Mouse (Mus musculus) cerebellum, adult 9-10 months (tissue): ENCODE results near the gene Por.

ENCODE experiments used
- DNase-seq: peaks from one replicate; pipeline ENCODE4 v3.0.0; 2022

Por gene

DNA sequence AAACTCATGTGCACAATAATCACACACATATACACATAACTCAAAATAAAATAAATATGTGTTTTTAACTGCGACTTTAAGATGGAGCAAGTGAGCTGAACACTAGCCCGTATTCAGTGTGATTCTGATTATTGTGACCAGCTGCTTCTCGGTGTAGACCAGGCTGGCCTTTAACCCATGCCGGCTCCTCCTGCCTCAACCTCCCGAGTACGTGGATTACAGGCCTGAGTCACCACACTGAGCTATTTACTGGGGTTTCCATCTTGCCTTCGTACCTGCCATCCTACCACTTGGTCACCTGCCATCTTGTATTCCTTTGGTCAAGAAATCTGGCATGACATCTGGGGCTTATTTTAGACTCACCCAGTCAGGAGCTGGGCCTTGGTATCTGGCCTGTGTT is 33.6 kb downstream of the Por start:
- DNase-seq, result no peak

DNA sequence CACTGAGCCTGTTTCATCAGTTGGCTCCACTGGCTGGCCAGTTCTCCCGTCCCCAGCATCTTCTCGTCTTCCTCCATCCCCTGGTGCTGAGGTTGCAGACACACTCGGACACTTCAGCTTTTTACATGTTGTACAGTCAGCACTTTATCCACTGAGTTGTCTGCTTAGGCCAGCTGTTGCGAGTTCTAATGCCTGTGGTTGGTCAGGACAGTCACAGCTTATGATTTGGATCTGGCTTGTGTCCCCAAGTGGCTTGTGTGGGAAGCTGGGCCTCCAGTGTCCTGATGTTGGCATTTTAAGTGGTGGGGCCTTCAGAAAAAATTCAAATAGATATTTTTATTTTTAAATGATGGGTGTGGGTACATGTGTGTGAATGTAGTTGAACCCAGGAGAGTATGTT is 35.5 kb downstream of the Por start:
- no peak for DNase-seq

DNA sequence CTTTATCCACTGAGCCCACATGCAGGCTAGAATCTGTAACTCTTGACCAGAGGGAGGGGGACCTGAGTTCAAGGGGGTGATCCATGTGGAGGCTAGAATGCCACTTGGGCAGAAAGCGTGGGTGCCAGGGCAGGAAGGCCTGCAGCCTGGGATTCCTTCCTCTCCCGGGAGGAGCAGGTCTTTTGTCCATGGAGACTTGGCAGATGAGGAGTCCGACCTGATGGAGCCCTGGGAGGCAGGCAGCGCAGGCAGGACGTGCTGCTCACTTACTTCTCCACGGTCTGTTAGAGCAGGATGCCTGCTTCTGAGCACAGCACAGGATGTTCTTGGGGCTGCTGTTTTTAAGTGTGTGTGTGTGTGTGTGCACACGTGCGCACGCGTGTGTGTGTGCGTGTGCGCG is 37.2 kb downstream of the Por start:
- DNase-seq, result no peak

DNA sequence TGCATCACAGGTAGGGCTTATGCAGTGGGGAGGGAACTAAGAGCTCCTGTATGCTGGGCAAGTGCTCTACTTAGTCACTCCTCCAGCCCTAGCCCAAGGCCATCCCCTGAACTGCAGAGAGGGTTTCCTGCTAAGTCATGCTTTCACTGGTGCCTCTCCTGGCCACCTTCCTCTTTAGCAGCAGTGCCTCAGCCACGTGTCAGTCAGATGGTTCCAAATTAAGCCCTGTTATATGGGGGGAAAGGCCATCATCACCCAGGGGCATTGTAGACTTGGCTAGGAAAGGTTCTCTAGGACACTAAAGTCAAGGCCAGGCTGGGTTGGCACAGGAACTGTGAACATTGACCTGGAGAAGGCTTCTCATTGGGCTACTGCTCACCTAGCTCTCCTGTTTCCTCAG is 38.0 kb downstream of the Por start:
- DNase-seq, result no peak

DNA sequence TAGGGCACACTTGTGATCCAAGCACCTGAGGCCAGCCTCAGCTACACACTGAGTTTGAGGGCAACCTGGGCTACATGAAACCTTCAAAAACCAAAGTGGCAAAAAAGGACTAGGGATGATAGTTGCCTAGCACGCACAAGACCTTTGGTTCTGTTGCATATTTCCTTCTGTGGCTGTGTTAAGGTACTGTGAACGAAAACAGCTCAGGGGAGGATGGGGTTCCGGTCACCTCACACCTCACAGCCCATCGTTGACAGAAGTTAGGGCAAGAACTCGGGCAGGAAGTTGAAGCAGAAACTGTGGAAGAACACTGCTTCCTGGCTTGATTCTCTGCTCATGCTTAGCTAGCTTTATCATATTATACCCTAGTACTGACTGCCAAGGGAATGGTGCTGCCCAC is 39.9 kb downstream of the Por start:
- no peak for DNase-seq

DNA sequence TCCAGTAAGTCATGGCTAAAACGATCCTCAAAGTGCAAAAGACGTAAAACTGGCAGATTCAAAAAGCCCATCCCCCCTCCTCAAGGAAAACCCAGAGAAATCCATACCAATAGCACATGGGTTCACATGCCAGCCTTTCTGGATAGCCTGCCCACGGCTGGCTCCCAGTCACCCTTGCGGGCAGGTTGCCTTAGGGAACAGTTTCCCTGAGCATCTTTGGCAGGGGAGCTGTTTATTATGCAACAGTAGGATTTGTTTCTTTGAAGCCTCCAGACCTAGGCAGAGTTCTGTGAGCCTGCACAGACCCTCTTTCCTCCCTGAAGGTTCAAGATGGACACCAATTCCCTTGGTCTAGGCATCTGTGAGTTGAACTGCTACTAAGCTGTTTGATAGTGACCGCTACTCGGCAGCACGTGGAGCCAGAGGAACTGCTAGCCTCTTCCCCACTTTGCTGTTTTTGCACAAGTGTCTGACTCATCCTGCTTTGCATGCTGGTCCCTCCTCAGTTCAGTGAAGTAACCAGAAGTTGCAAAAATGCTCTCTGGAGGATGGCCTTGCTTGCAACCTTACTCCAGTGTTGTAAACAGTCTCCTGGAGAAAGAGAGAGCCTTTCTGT is 40.9 kb downstream of the Por start:
- no peak for DNase-seq

DNA sequence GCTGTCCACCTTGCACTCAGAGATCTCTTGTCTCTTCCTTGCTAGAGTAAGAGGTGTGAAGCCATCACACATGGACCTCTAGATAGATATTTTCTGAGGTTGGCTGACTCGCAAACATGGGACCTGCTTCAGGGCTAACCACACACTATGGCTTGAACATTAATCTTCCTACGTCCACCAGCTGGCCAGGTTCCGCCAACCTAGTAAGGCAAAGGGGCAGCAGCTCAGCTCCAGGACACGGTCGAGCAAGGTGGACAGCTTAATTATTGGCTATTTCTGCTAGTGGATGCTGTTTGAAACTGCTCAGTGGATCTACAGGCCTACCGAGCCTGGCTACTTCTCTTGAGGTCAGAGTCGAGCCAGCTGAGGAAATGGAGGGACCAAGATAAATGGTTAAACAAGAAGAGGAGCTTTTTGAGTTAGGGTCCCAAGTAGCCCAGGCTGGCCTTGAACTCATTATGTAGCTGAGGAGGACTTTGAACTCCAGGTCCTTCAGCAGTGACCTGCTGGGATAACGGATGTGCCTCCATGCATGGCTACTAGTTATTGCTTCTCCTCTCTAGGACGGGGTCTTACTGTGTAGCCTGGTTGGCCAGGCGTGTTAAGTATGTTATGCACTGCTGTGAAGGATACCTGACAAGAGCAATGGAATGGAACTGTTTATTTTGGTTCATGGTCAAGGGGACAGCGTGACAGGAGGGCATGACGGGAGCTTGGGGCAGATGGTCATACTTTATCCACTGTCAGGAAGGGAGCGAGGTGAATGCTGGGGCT is 41.9 kb downstream of the Por start:
- no peak for DNase-seq

DNA sequence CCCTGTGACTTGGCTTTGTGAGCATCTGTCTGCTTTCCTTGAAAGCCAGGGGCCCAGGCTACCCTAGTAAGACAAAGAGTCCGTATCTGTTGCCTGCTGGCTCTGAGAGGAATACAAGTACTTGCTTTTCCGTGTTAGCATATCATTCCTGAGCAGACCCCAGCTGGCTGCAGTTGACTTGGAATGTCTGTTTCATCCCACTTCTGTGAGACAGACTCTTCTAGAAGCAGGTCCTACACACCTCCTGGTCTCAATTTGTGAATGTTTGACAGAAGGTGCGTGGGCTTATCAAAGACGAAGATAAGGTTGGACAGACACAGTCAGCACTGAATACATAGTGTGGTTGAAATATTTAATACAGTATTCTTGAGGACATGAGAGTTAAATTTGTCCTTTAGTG is 43.0 kb downstream of the Por start:
- DNase-seq, result no peak

DNA sequence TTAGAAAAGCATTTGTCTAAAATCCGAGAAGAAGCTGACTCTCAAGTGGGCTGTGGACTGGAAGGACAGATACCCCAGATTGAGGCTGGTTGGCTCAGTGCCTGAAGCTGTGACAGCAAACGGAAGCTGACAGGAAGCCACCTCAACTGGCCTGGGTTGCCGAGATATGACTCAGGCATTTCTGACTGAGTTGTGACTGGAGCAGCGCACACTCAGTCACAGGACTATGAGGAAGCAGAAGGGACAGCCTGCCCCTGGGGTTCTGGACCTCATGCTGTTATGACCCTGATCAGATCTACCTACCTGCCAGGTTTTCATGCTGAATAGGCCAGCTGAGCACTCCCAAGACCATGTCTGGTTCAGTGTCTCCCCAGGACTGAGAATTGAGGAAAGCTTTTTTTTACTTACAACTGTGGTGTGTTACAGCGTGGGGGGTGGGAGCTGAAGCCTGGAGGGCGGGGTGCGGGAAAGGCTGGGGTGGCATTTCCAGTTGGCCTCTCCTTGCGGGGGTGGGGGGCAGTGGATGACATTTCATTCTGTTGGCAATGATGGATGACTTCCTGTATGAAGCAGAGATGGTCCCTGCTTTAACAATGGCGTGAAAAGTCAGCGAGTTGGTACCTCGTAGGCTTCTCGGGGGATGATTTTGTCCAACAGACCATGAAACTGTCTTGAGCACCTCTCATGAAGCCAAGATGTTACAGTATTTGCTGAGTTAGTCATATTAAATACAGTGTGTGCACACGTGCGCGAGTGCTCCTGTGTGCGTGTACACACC is 43.8 kb downstream of the Por start:
- peak; percentile 51 for DNase-seq

DNA sequence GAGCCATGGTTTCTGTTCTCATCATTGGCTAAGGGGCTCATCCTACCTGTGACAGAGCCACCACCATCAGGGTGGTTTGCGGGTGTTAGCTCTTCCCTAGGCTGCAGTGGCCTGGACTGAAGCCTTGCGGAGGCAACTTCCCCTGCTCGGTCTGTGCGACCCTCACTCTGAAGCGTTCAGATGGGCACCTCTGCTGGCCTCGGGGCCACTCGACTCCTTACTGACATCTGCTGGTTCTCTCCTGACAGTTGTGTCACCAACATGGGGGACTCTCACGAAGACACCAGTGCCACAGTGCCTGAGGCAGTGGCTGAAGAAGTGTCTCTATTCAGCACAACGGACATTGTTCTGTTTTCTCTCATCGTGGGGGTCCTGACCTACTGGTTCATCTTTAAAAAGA is 45.8 kb downstream of the Por start:
- DNase-seq, result no peak

DNA sequence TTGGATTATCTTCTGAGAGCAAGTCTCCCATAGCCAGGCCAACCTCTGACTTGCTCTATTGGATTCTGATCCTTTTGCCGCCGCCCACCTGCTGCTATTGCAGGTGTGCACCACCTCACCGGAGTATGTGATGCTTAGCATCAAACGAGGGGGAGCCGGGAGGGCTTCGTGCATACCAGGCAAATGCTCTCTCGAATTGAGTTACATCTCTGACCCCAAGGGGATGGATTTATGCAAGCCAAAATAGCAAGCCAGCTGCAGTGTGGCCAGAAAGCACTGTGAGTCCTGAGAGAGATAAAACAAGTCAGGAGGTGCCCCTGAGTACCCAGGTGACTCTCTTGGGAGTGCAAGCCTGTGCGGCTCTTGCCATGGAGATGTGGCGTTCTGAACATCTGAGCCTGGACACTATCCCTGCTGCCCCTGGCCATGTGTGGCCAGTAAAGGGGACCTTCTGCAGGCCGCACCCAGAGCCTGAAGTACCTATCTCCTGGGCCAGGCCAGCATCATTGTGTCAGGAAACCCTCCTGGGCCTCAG is 49.8 kb downstream of the Por start:
- no peak for DNase-seq

DNA sequence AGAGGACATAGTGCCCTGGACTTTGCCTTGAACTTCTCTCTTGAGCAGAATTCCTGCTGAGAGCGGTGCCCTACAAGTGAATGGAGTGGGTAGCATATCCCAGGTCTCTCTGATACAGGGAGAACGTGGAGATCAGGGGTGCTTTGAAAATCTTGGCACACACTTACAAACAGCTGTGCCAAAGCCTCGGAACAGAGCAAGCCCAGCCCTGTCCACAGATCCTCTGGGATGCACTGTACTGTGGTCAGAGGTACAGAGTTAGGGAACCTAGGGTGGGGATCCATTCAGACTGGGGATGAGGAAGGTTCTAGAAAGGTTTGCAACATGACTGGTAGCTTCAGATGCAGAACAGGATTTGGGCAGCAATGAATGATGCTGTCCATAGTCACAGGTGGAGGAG is 50.3 kb downstream of the Por start:
- no peak for DNase-seq

DNA sequence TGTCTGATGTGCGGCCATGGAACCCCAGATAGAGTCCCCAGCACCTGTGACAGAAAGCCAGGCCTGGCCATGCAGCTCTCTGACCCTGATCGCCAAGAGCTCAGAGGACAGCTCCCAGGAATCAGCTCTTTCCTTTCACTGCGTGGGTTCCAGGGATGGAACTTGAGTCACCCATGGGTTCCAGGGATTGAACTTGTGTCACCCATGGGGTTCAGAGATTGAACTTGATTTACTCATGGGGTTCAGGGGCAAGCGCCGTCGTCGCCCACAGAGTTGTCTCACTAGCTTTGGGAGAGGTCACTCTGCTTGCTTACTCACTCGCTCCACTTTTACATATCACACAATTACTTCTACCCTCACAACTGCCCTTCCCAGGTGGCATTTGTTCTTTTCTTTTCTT is 51.2 kb downstream of the Por start:
- no peak for DNase-seq

DNA sequence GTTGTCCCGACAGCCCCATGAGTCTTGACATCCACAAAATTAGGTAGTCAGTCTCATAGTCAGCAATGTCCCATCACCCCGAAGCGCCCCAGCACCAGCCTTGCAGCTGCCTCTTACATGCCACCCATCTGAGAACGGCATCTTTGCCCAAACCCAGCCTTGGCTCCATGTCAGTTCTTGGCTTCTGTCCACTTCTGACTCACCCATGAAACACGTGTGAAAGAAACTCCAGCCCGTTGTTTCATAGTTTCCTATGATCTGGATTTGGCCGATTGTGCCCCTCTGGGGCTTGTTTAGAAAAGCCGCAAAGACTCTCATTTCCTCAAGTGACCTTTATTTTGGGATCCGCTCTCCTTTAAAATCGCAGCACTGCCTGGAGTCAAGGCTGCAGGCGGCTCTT is 52.3 kb downstream of the Por start:
- DNase-seq, result peak; percentile 51

DNA sequence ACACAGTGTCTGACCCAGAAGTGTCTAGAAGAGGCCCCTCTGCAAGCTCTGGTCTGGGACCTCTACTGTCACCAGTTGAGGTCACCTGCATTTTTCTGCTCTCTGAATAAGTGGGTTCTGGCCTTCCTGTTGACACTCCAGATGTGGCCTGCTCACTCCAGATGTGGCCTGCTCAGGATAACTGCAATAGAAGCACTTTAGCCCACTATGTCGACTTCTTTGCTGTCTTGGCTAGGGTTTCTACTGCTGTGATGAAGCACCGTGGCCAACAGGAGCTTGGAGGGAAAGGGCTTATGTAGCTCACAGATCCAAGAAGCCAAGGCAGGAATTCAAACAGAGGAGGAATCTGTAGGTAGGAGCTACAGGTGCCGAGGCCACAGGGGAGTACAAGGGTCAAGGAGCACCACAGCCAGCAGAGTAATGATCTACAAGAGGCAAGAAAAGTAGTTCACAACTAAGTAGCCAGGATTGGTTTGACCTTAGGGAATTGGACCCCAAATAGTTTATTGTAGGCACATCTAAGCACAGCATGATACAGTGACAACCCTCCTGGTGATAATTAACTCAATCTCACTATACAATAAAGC is 53.4 kb downstream of the Por start:
- DNase-seq, result no peak

DNA sequence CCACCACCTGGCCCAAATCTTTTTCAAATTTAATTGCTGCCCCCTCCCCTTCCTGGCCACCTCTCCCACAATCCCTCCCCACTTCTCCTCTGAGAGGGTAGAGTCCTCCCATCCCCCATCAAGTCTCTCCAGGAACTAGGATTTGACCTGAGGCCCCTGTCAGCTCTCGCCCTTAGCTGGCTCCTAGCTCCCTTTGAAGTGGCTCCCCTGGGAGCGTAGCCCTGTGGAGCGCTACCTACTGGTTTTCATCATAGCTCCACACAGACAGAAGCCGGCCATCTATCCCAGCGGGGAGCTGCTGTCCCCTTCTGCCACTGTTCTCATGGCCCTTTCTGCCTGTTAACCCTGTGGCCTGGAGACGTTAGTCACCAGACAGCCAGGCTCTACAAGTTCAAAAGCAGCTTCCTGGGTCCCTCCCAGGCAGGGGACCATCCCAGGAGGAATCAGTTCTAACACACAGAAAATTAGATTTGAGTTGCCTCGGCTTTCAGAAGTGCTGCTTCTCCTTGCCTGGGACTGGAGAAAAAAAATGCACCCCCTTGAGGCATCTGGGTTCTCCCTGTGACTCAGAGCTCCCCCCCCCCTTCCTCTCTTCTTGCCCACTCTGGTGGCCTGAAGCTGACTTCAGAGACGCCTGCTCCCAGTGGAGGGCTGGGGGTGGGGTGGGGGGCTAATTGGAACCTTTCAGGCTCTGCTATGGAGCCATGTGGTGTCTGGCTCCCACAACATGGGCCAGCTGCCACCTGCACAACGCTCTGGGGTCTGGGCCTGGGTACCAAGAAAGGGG is 54.9 kb downstream of the Por start:
- DNase-seq, result no peak

DNA sequence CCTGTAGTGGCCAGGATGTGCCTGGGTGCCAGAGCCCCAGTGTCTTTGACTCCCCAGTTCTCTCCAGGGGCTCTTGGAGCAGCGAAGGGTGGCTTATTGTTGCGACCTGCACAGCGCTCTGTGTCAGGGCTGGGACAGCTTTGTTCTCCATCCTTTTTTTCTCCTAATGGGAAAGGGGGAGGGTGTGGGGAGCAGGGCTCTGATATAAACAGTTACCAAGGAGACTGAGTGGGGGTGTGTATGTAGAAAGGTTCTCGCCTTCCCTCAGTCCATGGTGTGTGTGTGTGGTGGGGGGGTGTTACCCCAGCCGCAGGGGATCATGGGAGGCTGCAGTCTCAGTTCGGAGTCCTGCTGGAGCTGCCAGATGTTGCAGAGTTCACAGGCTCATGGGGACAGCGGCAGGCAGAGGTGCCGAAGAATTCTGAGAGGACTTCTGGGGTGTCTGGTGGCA is 55.6 kb downstream of the Por start:
- DNase-seq, result no peak

DNA sequence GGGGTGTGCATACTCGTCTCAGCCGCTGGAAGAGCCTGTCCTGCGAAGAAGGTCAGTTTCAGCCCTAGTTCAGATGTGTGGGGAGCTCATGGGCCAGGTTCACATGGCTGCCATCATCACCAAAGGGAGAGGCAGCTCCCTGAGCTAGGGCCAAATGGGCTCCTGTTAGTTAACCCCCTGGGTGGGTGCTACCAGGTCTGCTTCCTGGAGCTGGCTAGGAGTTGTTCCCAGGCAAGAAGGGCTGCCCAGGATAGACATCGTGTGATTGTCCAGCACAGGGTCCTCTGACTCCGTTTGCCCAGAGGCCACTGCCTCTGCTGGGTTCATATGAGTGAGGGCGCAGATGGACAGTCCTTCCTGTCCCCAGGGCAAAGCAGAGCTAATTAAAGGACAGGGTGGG is 56.2 kb downstream of the Por start:
- DNase-seq, result no peak

DNA sequence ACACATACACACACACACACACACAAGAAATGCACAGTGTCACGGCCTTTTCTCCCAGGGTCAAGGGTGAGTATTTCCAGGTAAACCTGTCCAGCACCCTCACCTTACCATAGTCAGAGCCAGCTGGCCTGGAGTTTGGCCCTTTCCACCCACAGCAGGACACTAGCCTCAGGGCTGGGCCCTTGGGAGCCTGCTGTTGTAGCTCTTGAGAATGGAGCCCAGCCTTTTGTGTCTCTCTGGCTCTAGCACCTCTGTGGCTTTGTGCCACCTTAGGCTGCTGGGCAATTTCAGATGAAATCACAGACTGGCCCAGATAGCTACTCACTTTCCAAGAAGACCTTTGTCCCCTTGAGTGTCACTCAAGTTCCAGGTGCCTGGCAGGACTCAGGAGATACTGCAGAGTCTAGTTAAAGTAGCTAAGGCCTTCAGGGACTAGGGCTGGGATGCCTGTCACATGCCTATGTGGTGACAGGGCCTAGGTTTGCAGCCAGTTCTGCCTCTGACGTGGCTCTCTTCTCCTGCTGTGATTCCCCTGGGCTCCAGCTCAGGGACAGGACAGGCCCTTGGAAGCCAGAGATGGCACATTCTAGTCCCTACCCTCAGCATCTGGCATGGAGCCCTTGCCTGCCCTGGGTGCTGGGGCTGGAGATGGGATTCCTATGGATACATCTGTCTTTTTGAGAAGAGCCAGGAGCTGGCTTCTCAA is 57.0 kb downstream of the Por start:
- no peak for DNase-seq

DNA sequence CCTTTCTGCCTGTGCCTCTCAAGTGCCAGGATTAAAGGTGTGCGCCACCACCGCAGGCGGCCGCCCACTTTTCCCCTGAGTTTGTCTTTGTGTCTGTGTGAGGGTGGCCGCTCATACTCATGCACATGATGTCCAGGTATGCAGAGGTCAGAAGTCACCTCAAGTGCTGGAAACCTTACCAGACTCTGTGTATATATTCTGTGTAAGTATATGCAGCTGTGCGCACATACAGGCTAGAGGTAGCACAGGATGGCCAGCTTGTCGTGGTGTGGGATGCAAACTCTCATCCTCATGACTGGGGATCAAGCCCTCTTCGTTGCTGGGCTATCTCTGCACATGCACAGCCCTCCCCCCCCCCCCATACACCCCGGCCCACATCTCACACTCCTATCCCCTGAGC is 58.0 kb downstream of the Por start:
- no peak for DNase-seq

DNA sequence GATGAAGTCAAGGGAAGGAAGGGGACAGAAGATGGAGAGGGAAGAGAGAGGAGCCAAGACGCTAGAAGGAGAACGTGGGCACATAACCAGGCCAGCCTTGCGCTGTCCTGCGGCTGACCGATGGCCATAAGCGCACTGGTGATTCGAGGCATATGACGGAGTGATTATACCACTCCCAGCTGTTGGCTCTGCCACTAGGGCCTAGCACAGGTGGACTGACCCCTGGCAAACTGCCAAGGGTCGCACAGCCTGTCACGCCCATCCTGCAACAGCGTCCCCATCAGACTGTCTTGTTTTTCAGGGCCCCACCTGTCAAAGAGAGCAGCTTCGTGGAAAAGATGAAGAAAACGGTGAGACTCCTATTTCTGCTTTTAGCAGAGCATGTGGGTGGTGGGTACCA is 58.5 kb downstream of the Por start:
- no peak for DNase-seq

DNA sequence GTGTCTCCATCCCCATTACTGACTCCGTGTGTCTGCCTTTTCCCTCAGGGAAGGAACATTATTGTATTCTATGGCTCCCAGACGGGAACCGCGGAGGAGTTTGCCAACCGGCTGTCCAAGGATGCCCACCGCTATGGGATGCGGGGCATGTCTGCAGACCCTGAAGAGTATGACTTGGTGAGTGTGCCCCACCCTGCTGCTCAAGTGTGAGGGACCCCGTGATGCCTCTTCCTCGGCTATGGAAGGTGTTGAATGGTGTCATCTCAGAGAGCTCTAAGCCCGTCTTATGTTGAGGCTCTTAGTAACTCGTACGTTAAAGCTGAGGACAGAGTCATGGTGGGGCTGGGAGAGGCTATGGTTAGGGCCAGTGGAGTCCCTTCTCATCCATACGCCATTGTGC is 59.5 kb downstream of the Por start:
- DNase-seq, result no peak
